Mouse (Mus musculus) embryonic facial prominence, embryonic 14.5 days (tissue): ENCODE measurements around the gene Gm21767. TPM values are rescaled to one million over a fixed set of nuclear protein-coding genes. Genes with fewer than 3 reads are reported as not detected.
"Not testable (repeated sequence)": the region's sequence is repeated elsewhere in the genome, so short reads cannot be mapped to it uniquely, and the experiment has no call there.

Experiments
- ATAC-seq: fragments of 200-750 bp; cut with Nextera tagmentation; 2 replicates; pipeline ENCODE4 v1.8.0; 2017; ENCODE audit warnings: low read depth, moderate number of reproducible peaks, moderate TSS enrichment
- DNase-seq: peaks from one replicate; pipeline ENCODE4 v3.0.0-alpha.2; 2015; ENCODE audit warnings: low spot score
- H3K27ac ChIP-seq: fragments of 300-500 bp; sonication (generic); replicated peaks from 2 replicates; pipeline ENCODE4 v1.5.1; 2014; ENCODE audit warnings: low read depth, mild to moderate bottlenecking, low read length, moderate library complexity
- H3K27me3 ChIP-seq: fragments of 300-500 bp; sonication (generic); replicated peaks from 2 replicates; pipeline ENCODE4 v1.6.1; 2014; ENCODE audit warnings: low read length; ENCODE audit not compliant: control insufficient read depth, insufficient read depth
- H3K36me3 ChIP-seq: fragments of 300-500 bp; sonication (generic); 2 replicates; pipeline ENCODE4 v1.6.1; 2014; ENCODE audit warnings: low read length, mixed read lengths; ENCODE audit not compliant: control insufficient read depth, insufficient read depth
- H3K4me1 ChIP-seq: fragments of 300-500 bp; sonication (generic); 2 replicates; pipeline ENCODE4 v1.6.1; 2014; ENCODE audit warnings: antibody characterized with exemption, low read length; ENCODE audit not compliant: control insufficient read depth, insufficient read depth
- H3K4me2 ChIP-seq: fragments of 300-500 bp; sonication (generic); 2 replicates; pipeline ENCODE4 v1.6.1; 2014; ENCODE audit warnings: low read depth, mild to moderate bottlenecking, low read length, moderate library complexity, mixed read lengths
- H3K4me3 ChIP-seq: fragments of 300-500 bp; sonication (generic); 2 replicates; pipeline ENCODE4 v1.5.1; 2014; ENCODE audit warnings: low read depth, mild to moderate bottlenecking, low read length
- H3K9ac ChIP-seq: fragments of 300-500 bp; sonication (generic); 2 replicates; pipeline ENCODE4 v1.6.1; 2014; ENCODE audit warnings: low read depth, mild to moderate bottlenecking, low read length, moderate library complexity, mixed read lengths
- H3K9me3 ChIP-seq: fragments of 300-500 bp; sonication (generic); 2 replicates; pipeline ENCODE4 v1.6.1; 2016; ENCODE audit warnings: low read length; ENCODE audit not compliant: control insufficient read depth
- WGBS: fragments of 180-500 bp; shearing (Covaris S2); extraction: QIAGEN DNeasy Blood & Tissue Kit; methylation state at CpG from one replicate; pipeline ENCODE4 v1.1.7; 2014; 5-methylcytosine and 5-hydroxymethylcytosine counted together
- polyA plus RNA-seq: library from polyadenylated mRNA; unstranded; fragments of >200 nt; fragmentation: Nextera tagmentation; extraction: Ambion mirVana; gene quantifications from 2 replicates; pipeline ENCODE4 v1.2.1, GENCODE M21; 2014

Gene Gm21767
- not detected in 2 replicates for polyA plus RNA-seq

DNA sequence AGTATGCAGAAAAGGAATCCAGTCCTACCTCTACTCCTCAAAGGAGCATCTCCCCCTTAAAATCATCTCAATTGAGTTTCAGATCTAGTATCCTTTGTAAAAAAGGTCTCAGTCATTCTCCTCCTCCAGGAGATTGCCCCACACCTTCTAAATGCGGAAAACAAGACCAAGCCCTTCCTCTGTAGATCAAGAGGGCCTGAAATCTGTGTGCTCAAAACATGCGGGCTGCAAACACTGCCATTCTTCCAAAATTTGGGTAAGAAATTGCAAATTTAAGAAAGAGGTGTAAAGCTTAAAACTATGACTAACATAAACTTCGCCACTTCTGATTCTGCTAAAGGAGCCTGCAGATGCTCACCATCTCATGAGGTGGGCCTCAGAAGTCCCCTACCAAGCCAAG lies at the start of gene Gm21767:
Gm21767 (plus strand) TSS at position 301 of the 400 bp plus-strand sequence.
- not testable (repeated sequence) for ATAC-seq, H3K9ac ChIP-seq, H3K27me3 ChIP-seq, H3K27ac ChIP-seq, DNase-seq, H3K9me3 ChIP-seq, H3K4me1 ChIP-seq, H3K4me3 ChIP-seq, H3K4me2 ChIP-seq, H3K36me3 ChIP-seq
- WGBS: no CpG with 5 or more reads among the region's 3 CpGs
